Mouse (Mus musculus) heart, postnatal 0 days (tissue): Measurements from ENCODE around the gene Scrg1.

Source experiments
- CTCF ChIP-seq: IDR thresholded peaks from 2 replicates; pipeline ENCODE4 v1.5.1; 2016; ENCODE audit warnings: antibody characterized with exemption, control low read depth, low read depth
- EP300 ChIP-seq: IDR thresholded peaks from 2 replicates; pipeline ENCODE4 v1.6.1; 2016; ENCODE audit warnings: antibody characterized with exemption, low read depth

GRCm38 (mm10) chr8:57409333-57409732 is 46.4 kb upstream of the Scrg1 start:
- TF ChIP-seq CTCF (no peak), EP300 (no peak)
